Mouse (Mus musculus) liver, postnatal 0 days (tissue): ENCODE results near the gene Atp6v1fnb. TPM values are rescaled to one million over a fixed set of nuclear protein-coding genes. Genes with fewer than 3 reads are reported as not detected.

ENCODE experiments used
- ATAC-seq: fragments of 200-750 bp; cut with Nextera tagmentation; 2 replicates; pipeline ENCODE4 v1.8.0; 2017; ENCODE audit warnings: mild to moderate bottlenecking, moderate library complexity
- DNase-seq: peaks from one replicate; pipeline ENCODE4 v3.0.0-alpha.2; 2016
- H3K27ac ChIP-seq: fragments of 300-500 bp; sonication (generic); 2 replicates; pipeline ENCODE4 v1.5.1; 2014; ENCODE audit warnings: antibody characterized with exemption, moderate library complexity, mild to moderate bottlenecking, low read depth
- H3K27me3 ChIP-seq: fragments of 300-500 bp; sonication (generic); 2 replicates; pipeline ENCODE4 v1.6.1; 2014; ENCODE audit warnings: low read length, control low read depth, mixed read lengths; ENCODE audit not compliant: insufficient read depth
- H3K36me3 ChIP-seq: fragments of 300-500 bp; sonication (generic); replicated peaks from 2 replicates; pipeline ENCODE4 v1.6.1; 2014; ENCODE audit warnings: mild to moderate bottlenecking, control low read depth, low read length, moderate library complexity, mixed read lengths; ENCODE audit not compliant: insufficient read depth
- H3K4me1 ChIP-seq: fragments of 300-500 bp; sonication (generic); 2 replicates; pipeline ENCODE4 v1.6.1; 2014; ENCODE audit warnings: antibody characterized with exemption, mild to moderate bottlenecking, control low read depth; ENCODE audit not compliant: insufficient read depth
- H3K4me2 ChIP-seq: fragments of 300-500 bp; sonication (generic); 2 replicates; pipeline ENCODE4 v1.6.1; 2014; ENCODE audit warnings: low read depth, mild to moderate bottlenecking, low read length, moderate library complexity, mixed read lengths
- H3K4me3 ChIP-seq: fragments of 300-500 bp; sonication (generic); 2 replicates; pipeline ENCODE4 v1.5.1; 2014; ENCODE audit warnings: low read depth, low read length
- H3K9ac ChIP-seq: fragments of 300-500 bp; sonication (generic); replicated peaks from 2 replicates; pipeline ENCODE4 v1.6.1; 2014; ENCODE audit warnings: mild to moderate bottlenecking, moderate library complexity
- H3K9me3 ChIP-seq: fragments of 300-500 bp; sonication (generic); 2 replicates; pipeline ENCODE4 v1.6.1; 2016; ENCODE audit warnings: mild to moderate bottlenecking, control low read depth, low read length, mixed read lengths
- CTCF ChIP-seq: sonication (generic); IDR thresholded peaks from 2 replicates; pipeline ENCODE4 v1.5.1; 2016; ENCODE audit warnings: antibody characterized with exemption, low read depth
- EP300 ChIP-seq: IDR thresholded peaks from 2 replicates; pipeline ENCODE4 v1.6.1; 2016; ENCODE audit warnings: antibody characterized with exemption, low read depth, mild to moderate bottlenecking
- WGBS: fragments of 180-500 bp; shearing (Covaris S2); extraction: QIAGEN DNeasy Blood & Tissue Kit; methylation state at CpG from one replicate; pipeline ENCODE4 v1.1.7; 2014; ENCODE audit not compliant: insufficient replicate concordance; 5-methylcytosine and 5-hydroxymethylcytosine counted together
- polyA plus RNA-seq: library from polyadenylated mRNA; unstranded; fragments of >200 nt; fragmentation: Nextera tagmentation; extraction: Ambion mirVana; gene quantifications from 2 replicates; pipeline ENCODE4 v1.2.1, GENCODE M21; 2015

The Atp6v1fnb gene
- polyA plus RNA-seq, 1 experiment from 2014 or later = not detected

DNA sequence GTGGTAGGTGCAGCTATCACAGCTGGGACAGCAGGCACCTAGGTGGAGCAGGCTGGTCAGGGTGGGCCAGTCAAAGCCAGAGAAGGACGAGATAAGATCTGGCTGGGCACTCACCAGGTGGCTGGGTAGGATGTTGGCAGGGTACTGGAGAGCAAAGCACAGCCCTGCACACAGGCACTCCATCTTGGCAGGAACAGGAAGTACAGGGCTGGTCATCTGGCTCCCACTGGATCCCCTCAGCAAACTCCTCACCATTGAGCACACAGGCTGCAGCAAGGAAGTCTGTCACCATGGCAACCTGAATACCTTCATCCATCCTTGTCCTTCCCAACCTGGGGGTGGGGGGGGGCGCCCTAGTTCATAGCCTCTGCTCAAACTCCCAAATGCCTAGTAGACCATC, 26.6 kb downstream of the Atp6v1fnb start:
- TF ChIP-seq EP300 (no peak), CTCF (no peak)
- DNase-seq = no peak
- Histone ChIP-seq H3K4me2 (no peak overlapping the region), H3K27me3 (peaks cover 12% of the 10 kb centered on the region), H3K9ac (no peak overlapping the region), H3K4me3 (no peak overlapping the region), H3K4me1 (no peaks in the 10 kb centered on the region), H3K9me3 (no peaks in the 10 kb centered on the region), H3K27ac (no peak overlapping the region), H3K36me3 (no peaks in the 10 kb centered on the region)
- ATAC-seq = no peak
- WGBS = 39% methylated on average over 2 of the region's 2 CpGs

GRCm38 (mm10) chr6:29500177-29500576, 28.9 kb downstream of the Atp6v1fnb start:
- Histone ChIP-seq H3K4me2 (no peak overlapping the region), H3K36me3 (no peaks in the 10 kb centered on the region), H3K27ac (no peak overlapping the region), H3K4me1 (no peaks in the 10 kb centered on the region), H3K4me3 (no peak overlapping the region), H3K27me3 (peaks cover 12% of the 10 kb centered on the region), H3K9me3 (no peaks in the 10 kb centered on the region), H3K9ac (no peak overlapping the region)
- TF ChIP-seq EP300 = no peak
- TF ChIP-seq CTCF = no peak
- ATAC-seq (no peak), DNase-seq (no peak)
- WGBS = 58% methylated on average over 7 of the region's 7 CpGs

GRCm38 (mm10) chr6:29500810-29501209, 29.6 kb downstream of the Atp6v1fnb start:
- Histone ChIP-seq H3K4me3 (no peak overlapping the region), H3K9me3 (no peaks in the 10 kb centered on the region), H3K4me1 (no peaks in the 10 kb centered on the region), H3K27ac (no peak overlapping the region), H3K36me3 (no peaks in the 10 kb centered on the region), H3K4me2 (no peak overlapping the region), H3K9ac (no peak overlapping the region), H3K27me3 (peaks cover 10% of the 10 kb centered on the region)
- WGBS = 72% methylated on average over 6 of the region's 6 CpGs
- no peak for DNase-seq
- ATAC-seq = no peak
- TF ChIP-seq EP300 = no peak
- TF ChIP-seq CTCF = no peak

GRCm38 (mm10) chr6:29501599-29501998, 30.4 kb downstream of the Atp6v1fnb start:
- WGBS = 68% methylated on average over 1 of the region's 1 CpGs
- Histone ChIP-seq H3K36me3 (no peaks in the 10 kb centered on the region), H3K27ac (no peak overlapping the region), H3K4me3 (no peak overlapping the region), H3K4me2 (no peak overlapping the region), H3K9ac (no peak overlapping the region), H3K4me1 (no peaks in the 10 kb centered on the region), H3K9me3 (no peaks in the 10 kb centered on the region), H3K27me3 (peaks cover 8% of the 10 kb centered on the region)
- TF ChIP-seq EP300 (no peak), CTCF (peak; percentile 64)
- ATAC-seq (peak; percentile 47; the same call in 1 of the 2 replicates), DNase-seq (no peak)

DNA sequence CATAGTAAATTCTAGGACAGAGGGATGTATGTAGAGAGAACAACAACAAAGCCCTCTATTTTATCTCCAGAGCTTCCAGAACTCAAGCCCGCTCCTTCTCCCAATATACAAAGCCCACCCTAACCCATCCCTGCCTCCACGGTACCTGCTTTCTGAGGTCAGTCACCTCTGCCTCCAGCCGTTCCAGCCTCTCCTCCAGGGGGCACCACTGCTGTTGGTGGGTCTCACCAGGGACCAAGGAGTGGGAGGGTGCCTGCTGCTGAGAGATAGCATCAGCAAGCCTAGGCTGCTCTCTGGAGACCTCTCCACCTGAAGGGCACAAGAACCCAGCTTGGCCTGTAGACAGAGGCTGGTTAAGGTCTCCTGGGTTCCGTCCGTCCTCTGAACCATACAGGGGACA, 34.3 kb downstream of the Atp6v1fnb start:
- no peak for ATAC-seq
- WGBS = 75% methylated on average over 5 of the region's 5 CpGs
- no peak overlapping the region for H3K4me3 ChIP-seq
- H3K36me3 ChIP-seq = no peaks in the 10 kb centered on the region
- TF ChIP-seq EP300 (no peak), CTCF (peak; percentile 41; the same call in 1 of the 2 replicates)
- H3K9ac ChIP-seq = no peak overlapping the region
- peaks cover 7% of the 10 kb centered on the region; the same call in 1 of the 2 replicates for H3K4me1 ChIP-seq
- no peak overlapping the region for H3K27ac ChIP-seq
- DNase-seq = peak; percentile 19
- no peaks in the 10 kb centered on the region for H3K9me3 ChIP-seq
- H3K27me3 ChIP-seq = peaks cover 27% of the 10 kb centered on the region
- H3K4me2 ChIP-seq = no peak overlapping the region

DNA sequence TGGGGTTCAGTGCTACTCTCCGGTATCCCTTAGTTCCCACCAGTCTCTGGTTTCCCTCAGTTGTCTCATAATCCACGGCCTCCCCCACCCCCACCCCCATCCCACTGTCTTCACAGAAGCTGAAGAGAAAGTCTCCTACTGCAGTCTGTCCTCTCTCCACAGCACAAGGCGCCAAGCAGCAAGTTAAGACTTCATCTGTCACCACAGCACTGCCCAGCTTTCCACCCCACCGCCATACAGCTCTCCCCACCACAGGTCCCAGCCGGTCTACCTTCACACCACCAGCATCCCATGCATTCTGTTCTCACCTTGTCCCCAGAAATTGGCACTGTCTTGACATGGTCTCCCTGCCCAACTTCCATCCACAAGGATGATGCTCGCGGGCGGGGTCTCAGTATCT, 35.6 kb downstream of the Atp6v1fnb start:
- WGBS = 37% methylated on average over 8 of the region's 8 CpGs
- TF ChIP-seq CTCF (no peak), EP300 (no peak)
- H3K4me2 ChIP-seq = peak overlapping the region; percentile 76; the same call in 1 of the 2 replicates
- H3K4me3 ChIP-seq = peak overlapping the region; percentile 45; the same call in 1 of the 2 replicates
- H3K4me1 ChIP-seq = peaks cover 7% of the 10 kb centered on the region; the same call in 1 of the 2 replicates
- no peak overlapping the region for H3K27ac ChIP-seq
- no peak overlapping the region for H3K9ac ChIP-seq
- ATAC-seq (no peak), DNase-seq (peak; percentile 12)
- H3K27me3 ChIP-seq = peaks cover 27% of the 10 kb centered on the region
- H3K9me3 ChIP-seq = no peaks in the 10 kb centered on the region
- no peaks in the 10 kb centered on the region for H3K36me3 ChIP-seq
